Mouse (Mus musculus): ENCODE results near the gene Fam167b.
"Not testable (repeated sequence)": the region's sequence is repeated elsewhere in the genome, so short reads cannot be mapped to it uniquely, and the experiment has no call there.

Fam167b gene

DNA sequence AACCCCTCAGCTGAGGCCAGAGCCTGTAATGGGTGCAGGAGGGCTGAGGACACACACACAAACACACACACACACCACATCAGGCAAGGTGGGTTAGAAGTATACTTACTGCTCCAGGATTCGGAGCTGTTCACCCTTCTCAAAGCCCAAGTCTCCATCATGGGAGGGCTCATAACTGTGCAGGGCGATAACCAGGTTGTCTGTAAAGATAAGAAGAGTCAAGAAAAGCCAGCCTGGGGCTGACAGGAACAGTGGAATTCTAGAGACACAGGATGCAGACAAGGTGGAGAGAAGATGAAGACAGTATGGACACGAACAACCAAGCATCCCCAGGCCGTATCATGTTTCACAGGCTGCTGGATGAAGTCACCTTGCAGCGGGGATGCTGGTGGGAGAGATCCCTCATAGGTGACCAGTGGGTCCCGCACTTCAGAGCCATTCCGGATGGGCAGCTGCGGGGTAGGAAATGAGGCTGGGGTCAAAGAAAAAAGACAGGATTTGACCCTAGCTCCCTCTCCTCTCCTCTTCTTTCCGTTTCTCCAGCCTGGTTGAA lies 21.0 kb downstream of the Fam167b start:
- no peak for DNase-seq

DNA sequence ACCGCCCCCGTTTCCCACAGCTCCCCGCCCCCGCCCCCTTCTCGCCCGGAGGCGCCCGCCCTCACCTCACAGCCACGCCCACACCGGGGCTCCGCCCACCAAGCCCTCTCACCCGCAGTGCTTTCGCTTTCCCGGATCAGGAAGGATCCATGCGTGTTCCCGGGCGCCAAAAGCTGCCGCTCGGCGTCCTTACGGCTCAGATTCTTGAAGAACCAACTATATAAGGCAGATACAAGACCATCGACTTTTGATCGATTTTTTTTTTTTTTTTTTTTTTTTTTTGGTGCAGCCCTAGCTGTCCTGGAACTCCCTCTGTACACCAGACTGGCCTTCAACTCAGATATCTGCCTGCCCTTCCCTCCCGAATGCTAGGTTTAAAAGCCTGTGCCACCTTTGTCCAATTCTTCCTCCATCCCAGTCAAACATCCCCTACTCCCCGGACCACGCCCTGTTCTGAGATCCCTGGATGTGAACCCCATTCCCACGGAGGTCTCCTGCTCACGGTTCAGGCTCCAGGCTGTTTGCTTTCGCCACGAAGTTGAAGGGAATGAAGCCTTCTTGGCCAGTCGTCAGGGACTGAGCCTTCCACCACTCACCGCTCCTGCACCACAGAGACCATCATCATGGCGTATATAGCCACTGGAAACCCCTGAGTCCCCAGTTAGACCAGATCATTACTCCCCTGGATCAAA lies 21.7 kb downstream of the Fam167b start:
- peak; percentile 77 for DNase-seq

DNA sequence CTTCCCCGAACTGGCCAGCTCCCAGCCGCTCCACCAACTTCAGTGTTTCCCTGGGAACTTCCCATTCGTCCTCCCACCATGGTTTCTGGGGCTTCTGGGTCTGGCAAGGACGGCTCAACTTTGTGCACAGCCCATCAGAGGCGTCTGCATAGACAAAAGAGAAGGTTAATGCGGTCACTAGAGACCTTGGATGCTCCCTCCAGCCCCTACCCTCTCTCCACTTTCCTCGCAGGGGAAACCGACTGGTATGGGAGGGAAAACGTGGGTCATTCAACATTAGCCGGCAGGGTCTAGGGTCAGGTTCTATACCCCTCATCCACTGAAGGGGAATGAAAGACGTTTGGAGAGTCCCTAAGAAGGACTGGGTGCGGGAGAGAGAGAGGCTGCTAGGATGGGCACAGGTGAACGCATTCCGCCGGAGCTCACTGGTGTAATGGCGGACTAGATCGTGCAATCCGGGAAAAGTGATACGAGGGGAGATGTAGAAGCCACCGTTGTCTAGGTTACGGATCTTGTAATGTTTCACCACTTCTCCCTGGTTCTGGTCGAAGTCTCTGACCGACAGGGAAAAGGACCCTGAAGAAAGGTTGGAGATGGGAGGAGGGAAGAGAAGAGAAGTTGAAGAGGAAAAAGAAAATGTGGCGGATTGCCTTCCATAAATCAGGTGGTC lies 22.4 kb downstream of the Fam167b start:
- DNase-seq = peak; percentile 25

GRCm38 (mm10) chr4:129555421-129555861 lies 22.9 kb downstream of the Fam167b start:
- peak; percentile 57 for DNase-seq

DNA sequence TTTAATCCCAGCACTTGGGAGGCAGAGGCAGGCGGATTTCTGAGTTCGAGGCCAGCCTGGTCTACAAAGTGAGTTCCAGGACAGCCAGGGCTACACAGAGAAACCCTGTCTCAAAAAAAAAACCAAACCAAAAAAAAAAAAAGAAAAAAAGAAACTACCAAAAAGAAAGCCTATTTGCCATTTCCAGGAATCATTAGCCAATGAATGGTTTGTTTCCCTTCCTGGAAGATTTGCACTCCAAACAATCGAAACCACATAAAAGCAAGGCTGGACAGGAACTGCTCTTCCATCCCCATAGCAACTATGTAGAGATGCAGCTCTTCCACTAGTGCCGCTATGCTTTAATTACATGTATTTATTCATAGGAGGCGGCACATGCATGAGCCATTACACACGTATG lies 23.8 kb downstream of the Fam167b start:
- DNase-seq = not testable (repeated sequence)

DNA sequence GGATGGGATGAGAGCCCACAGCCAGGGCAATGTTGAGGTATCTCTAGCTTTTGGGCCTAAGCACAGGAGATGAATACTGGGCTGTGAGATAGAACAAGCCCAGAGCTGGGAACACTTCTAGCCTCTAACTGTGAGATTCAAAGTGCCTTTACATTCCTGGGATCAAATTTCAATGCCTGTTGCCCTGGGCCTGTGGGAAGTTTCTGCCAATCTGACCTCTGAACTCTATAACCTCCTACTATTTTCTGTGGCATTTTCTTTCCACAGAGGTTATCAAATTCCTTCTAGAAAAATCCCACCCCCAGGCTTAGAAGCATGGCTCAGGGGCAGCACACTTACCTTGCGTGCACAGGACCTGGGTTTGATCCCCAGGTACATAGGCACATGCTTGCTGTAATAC lies 28.1 kb downstream of the Fam167b start:
- DNase-seq = no peak

- no peak for DNase-seq
Measured at GRCm38 (mm10) chr4:129549306-129549705, 29.0 kb downstream of the Fam167b start.

- DNase-seq = not testable (repeated sequence)
Measured at GRCm38 (mm10) chr4:129547631-129548030, 30.7 kb downstream of the Fam167b start.

GRCm38 (mm10) chr4:129544106-129544505 lies 34.2 kb downstream of the Fam167b start:
- DNase-seq = no peak

DNA sequence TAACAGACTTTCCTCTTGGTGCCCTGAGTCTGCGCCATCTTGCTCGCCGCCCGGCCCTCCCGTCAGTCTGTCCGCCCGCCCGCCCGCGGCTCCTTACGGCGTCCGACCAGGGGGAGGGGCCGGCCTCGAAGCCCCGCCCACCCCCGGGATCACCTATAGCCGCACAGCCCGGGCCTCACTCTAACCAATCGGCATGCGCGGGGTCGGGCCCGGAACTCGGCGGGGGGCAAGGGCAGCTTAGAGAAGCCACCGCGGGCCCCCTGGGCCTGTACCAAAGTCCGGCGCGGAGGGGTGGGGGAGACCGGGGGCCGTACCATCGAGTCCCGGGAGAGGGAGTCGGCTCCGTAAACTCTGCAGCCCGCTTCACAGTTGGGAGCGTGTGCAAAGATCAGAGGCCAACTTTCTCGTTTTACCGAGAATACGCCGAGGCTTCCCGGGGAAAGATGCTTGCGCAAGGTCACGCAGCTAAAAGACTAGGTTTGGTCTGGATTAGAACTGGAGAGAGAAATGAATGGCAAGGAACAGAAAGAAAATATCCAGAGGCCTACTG lies 35.7 kb downstream of the Fam167b start, which contains the start of gene Hdac1:
Hdac1 (minus strand) TSS at position 122 of the 550 bp plus-strand sequence.
- DNase-seq = peak; percentile 98

- peak; percentile 49 for DNase-seq
Measured at GRCm38 (mm10) chr4:129541868-129542591, 36.3 kb downstream of the Fam167b start.

- peak; percentile 22 for DNase-seq
Measured at GRCm38 (mm10) chr4:129540012-129540411, 38.3 kb downstream of the Fam167b start.

- DNase-seq = not testable (repeated sequence)
Measured at GRCm38 (mm10) chr4:129528901-129529300, 49.4 kb downstream of the Fam167b start.

Data from cerebellum, adult 9-11 months (tissue).